Mouse (Mus musculus) brain, embryonic 14.5 days (tissue): Measurements from ENCODE around the gene Tln2.

Experiments used
- CTCF ChIP-seq: fragments of 200-500 bp; IDR thresholded peaks from 2 replicates; pipeline ENCODE4 v1.5.1; 2012; ENCODE audit warnings: inconsistent platforms, mild to moderate bottlenecking, moderate library complexity, borderline replicate concordance; ENCODE audit not compliant: insufficient read depth, insufficient read length; ENCODE audit errors: extremely low read depth
- POLR2A ChIP-seq: fragments of 200-500 bp; IDR thresholded peaks from 2 replicates; pipeline ENCODE4 v1.6.1; 2012; ENCODE audit warnings: mild to moderate bottlenecking, inconsistent platforms, borderline replicate concordance; ENCODE audit not compliant: poor library complexity, insufficient read depth, insufficient read length, severe bottlenecking; ENCODE audit errors: extremely low read depth

- TF ChIP-seq CTCF: no peak
- no peak for TF ChIP-seq POLR2A
Measured at GRCm38 (mm10) chr9:67235441-67236217, 323.9 kb downstream of the Tln2 start.
